Mouse (Mus musculus): ENCODE data around the gene Med25. TPM values are rescaled to one million over a fixed set of nuclear protein-coding genes. Genes with fewer than 3 reads are reported as not detected.
A peak's percentile ranks its signal among the peaks of the same experiment; 100 is the strongest.

Med25 gene
- total RNA-seq, 2 experiments from 2014 or later: 18.1 to 71.7 TPM

DNA sequence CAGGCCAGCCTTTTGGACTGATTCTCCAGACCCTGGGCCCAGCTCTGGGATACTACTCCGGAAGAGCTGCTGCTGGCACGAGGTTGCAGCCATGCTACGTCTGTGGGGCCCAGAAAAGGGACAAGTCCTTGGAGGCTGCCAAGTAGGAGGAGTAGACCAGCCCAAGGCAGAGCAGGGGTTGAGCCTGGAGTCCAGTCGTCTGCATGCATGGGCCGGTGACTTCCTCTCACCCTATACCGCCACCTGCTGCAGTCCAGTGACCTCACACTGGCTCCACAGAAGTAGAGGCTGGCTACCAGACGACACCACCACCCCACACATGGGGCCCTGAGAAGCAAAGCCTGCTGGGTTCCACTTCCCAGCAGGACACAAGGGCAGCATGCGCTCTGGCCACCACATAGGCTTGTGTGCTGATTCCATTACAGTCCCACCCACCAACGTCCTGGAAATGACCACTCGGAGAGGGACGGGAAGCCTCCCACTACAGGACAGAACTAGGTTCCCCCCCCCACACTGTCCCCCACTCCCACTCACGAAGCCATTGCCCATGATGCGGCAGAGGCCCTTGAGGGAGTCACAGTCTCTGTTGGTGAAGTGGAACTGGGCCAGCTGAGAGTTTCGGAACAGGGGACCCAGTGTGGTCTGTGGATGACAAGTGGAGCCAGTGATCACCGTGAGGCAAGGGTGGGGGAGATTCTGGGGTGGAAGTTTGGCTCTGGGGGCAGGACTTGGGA is 26.1 kb downstream of the Med25 start:
- ATAC-seq (replicated peaks; ENCODE audit: low FRiP score, low TSS enrichment, poor library complexity, severe bottlenecking): peak; percentile 22

DNA sequence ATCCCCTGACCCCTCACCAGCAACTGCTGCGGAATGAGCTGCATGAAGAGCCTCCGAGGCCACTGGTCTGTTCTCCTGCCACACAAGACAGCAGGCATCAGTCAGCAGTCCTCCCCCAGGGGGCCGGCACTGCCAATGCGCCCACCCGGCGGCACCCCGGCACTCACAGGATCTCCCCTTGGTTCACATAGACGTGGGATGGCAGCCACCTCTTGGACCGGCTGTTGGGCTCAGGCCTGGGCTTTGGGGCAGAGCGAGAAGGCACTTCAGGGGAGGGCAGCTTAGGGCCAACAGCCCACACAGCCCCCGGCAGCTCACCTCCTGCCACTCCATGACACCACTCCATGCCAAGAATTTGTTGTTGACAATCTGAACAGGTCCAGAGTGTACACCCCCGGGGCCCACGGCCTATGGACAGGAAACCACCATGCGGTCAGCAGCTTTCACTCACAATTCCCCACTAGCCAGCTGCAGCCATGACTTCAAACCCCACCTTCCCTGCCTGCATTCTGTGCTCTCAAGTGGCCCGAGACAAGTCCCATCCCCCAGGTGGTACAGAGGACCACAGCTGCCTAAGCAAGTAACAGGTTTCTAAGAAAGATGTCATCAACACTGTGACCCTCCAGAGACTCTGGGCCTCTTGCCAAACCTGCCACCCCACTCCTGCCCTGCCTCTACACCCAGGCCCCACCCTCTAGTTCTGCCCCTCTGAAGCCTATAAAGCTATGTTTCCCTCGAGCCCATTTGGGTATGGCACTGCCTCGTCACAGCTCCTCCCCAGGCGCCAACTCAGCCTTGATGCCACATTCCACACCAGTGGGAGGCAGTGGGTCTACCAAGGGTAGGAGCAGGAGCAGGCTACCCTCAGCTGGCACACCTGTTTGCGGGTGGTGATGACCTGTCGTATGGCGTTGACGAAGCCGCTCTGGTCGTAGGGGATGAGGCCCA is 27.6 kb downstream of the Med25 start:
- 0 out of 2 replicates have a peak, but pooled peaks have one; percentile 15 for ATAC-seq (replicated peaks; ENCODE audit: low FRiP score, low TSS enrichment, poor library complexity, severe bottlenecking)

DNA sequence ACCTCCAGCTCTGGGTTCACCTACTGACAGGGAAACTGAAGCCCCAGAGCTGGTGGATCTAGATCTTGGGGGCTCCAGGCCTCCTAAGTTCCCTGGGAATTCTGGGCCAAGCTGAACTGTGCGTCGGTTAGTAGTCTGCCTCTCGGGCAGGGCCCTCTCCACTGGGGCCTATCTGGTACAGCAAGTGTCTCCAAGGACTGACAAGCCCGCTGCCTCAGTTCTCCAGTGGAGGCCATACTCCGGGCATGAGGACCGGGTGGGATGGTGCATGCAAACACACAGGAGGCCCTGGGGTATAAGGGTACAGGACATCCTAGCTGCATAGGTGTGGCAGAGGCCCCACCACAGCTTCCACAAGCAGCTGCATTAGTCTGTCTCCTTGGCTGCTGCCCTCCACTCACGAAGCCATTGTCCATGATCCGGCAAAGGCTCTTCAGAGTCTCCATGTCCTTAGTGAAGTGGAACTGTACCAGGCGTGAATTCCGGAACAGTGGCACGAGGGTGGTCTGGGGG is 28.5 kb downstream of the Med25 start:
- ATAC-seq (replicated peaks; ENCODE audit: low FRiP score, low TSS enrichment, poor library complexity, severe bottlenecking): no peak

DNA sequence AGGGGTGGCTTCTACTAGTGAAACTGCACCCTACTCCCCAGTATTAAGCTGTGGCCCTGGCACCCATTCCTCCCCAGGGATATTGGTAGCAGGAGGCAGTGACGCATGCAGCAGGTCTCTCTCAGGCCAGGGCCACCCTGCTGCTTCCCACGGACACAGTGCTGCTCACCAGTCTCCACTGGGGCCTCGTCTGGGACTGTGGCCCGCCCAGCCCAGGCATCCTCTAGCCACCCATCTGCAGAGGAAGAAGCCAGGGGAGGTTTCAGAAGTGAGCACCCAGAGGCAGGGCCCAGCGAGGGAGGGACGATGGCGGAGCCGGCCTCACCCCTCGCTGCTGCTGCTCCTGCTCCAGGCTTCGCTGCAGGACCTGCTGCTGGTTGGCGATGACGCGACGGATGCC is 29.3 kb downstream of the Med25 start:
- ATAC-seq (replicated peaks; ENCODE audit: low FRiP score, low TSS enrichment, poor library complexity, severe bottlenecking): no peak

DNA sequence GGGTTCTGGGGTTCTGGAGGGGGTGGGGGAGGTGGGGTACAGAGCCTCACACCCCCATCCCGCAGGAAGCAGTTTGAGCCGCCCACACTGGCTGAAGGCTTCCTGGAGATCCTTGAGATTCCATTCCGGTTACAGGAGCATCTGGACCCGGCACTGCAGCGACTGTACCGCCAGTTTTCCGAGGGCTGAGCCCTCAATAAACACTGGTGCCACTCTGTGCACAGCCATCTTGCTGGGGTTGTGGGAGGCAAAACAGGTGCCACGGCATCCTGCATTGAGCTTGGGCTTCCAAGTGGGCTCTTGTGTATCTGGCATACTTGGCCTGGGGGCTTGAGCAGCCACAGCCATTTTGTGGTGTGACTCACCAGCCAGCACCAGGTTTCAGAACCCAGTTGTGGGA is 30.1 kb downstream of the Med25 start:
- no peak for ATAC-seq (replicated peaks; ENCODE audit: low FRiP score, low TSS enrichment, poor library complexity, severe bottlenecking)

DNA sequence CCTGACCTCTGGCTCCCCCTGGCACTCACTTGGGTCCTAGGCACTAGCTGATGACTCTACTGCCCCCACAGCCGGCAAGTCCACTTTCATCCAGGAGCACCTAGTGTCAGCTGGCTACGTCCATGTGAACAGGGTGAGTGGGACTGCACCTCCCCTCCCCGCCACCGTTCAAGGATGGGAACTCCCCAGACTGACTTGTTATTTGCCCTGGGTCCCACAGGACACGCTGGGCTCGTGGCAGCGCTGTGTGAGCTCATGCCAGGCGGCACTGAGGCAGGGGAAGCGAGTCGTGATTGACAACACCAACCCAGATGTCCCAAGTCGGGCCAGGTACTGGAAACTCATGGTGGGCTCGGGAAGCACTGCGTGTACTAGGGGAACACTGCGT is 31.1 kb downstream of the Med25 start:
- ATAC-seq (replicated peaks; ENCODE audit: low FRiP score, low TSS enrichment, poor library complexity, severe bottlenecking): no peak

DNA sequence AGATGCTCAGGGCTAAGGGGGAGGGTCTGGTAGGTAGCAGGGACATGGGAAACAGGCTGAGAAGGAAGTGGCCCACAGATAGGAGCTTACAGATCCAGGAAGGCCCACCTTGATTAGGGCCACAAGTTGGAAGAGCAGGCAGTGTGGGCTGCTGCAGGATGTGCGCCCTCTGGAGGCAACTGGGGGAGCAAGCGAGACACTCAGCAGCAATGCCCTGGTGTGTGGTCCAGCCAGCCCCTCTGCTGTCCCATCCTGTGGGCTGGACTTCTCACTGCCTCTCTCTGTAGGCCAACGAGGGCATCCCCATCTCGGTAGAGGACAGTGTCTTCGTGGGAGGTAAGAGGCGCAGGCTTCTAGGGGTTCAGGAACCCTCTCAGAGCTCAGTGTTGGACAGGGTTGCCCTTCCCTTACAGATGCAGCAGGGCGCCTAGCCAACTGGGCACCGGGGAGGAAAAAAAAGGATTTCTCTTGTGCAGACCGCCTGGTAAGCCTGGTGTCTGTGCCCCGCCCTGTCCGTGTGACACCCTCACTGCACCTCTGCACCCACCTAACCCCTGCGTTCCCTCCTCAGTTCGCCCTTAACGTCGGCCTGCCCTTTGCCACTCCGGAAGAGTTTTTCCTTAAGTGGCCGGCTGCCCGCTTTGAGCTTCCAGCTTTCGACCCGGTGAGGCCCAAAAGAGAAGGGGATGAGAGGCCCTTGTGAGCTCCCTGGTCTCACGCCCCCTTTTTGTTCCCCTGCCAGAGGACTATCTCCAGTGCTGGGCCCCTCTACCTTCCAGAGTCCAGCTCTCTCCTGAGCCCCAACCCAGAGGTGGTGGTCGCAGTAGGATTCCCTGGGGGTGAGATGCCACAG is 31.7 kb downstream of the Med25 start:
- ATAC-seq (replicated peaks; ENCODE audit: low FRiP score, low TSS enrichment, poor library complexity, severe bottlenecking): peak; percentile 34; the same call in 1 of the 2 replicates

DNA sequence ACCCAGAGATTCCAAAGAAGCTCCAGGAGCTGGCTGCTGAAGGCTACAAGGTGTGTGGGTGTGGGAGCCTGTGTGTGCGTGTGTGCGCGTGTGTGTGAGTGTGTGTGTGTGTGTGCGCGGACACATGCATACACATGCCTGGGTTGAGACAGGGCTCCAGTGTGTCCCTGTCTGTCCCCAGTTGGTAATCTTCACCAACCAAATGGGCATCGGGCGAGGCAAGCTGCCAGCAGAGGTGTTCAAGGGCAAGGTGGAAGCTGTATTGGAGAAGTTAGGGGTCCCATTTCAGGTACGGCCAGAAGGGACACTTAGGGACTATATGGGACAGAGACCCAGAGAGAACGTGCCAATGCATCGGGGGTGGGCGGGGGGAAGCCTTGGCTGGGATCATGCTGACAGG is 32.6 kb downstream of the Med25 start:
- ATAC-seq (replicated peaks; ENCODE audit: low FRiP score, low TSS enrichment, poor library complexity, severe bottlenecking): no peak

DNA sequence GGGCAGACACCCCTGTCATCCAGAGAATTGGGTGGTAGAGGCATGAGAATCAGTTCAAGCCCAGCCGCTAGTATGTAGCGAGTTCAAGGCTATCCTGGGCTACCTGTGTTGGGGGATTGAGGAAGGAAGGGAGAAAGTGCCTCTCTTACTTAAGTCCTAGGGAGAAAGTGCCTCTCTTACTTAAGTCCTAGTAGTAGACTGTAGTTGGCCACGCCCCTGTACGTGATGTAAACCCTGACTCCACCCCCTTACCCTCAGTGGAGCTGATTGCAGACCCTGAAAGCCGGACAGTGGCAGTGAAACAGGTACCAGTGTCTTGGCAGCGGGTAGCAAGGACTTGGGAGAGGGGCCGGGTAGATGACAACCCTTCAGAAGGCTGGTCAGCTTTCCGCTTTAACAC is 34.6 kb downstream of the Med25 start:
- no peak for ATAC-seq (replicated peaks; ENCODE audit: low FRiP score, low TSS enrichment, poor library complexity, severe bottlenecking)

DNA sequence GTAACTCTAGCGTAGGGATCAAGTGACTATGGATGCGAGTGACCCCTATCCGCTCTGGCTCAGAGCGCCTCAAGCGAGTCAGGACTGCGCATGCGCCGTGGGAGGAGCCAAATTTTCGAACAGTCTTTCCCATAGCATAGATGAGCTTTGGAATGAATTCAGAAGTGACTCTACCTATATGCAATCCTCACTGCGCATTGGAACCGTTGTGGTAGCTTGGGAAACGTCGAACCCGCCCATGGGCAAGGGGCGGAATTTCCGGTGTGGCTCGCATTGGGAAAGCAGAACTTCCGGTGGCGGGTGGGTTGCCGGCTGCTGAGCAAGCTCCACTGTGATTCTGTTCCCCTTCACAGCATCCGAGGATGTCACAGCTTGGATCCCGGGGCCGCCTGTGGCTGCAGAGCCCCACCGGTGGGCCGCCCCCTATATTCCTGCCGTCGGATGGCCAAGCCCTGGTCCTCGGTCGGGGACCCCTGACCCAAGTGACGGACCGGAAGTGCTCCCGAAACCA is 35.4 kb downstream of the Med25 start, which contains the start of gene Pnkp:
Gene Pnkp (plus strand): TSS at position 98 of the 511 bp plus-strand sequence.
- ATAC-seq (replicated peaks; ENCODE audit: low FRiP score, low TSS enrichment, poor library complexity, severe bottlenecking): peak; percentile 32; the same call in 1 of the 2 replicates

DNA sequence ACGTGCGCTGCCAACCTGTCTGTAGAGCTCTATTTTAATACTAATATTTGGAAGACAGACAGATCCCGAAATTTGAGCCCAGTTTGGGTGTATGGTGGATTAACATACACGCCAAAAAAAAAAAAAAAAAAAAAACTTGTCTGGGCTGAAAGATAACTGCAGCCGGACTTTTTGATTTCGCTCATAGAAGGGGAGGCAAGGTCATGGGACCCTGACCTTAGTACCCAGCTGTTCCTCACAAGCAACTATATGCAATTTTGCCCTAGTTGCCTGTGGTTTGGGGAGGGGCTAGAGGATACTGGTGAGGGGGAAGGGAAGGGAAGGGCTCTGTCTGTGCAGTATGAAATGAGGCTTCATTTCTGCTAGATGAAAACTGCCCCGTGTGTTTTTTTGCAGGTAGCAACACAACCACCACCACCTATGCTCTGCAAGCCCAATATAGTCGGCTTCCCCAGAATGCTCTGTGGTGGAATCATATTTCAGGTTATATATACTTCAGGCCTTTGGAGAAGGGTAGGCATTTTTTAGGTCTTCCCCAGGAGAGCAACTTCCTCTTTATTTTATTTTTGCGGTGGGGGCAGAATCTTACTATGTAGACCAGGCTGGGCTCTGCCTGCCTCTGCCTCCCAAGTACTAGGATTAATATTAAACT is 36.1 kb downstream of the Med25 start:
- ATAC-seq (replicated peaks; ENCODE audit: low FRiP score, low TSS enrichment, poor library complexity, severe bottlenecking): no peak

DNA sequence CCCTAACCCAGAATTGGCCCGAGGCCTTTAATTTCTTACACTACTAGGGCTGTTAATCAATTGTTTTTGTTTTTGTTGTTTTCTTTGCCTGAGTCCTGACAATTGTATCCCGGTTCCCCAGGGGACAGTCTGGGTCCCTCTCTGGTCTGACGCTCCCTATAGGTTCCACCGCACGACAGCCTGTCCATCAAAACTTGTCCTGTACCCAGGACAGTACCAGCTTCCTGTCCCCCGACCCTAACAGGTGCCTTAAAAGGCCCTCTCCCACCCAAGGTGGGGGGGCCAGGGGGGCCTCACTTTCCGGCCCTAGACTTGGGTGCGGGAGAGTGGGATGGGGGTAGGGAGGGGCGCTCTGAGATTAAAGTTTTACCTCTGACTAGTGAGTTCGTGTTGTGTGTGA is 37.5 kb downstream of the Med25 start:
- ATAC-seq (replicated peaks; ENCODE audit: low FRiP score, low TSS enrichment, poor library complexity, severe bottlenecking): no peak

DNA sequence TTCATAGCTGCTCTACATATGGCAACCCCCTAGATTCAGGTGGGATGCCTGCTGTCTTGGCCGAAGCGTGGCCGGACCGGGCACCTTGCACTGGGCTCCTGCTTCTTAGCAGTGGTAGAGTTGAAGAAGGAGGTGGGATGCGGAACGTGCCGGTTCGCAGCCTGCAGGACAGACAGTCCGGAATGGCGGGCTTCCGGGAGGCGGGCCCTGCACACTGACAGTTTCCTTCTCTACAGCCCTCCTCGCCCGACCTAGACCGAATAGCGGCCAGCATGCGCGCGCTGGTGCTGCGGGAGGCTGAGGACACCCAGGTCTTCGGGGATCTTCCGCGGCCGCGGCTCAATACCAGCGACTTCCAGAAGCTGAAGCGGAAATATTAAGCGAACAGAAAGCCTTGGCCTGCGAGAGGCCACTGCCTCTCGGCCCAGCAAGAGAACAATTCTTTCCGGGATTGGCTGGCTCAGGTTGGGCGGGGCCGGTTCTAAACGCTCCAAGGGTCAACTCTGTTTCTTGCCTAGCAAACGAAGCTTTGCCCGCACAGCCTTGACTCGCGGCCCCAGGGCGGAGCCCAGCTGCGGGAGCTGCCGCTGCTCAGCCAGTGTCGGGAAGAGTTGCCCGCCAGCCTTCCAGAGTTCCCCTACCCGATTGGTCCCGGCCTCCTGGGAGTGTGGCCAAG is 38.0 kb downstream of the Med25 start:
- peak; percentile 49 for ATAC-seq (replicated peaks; ENCODE audit: low FRiP score, low TSS enrichment, poor library complexity, severe bottlenecking)

DNA sequence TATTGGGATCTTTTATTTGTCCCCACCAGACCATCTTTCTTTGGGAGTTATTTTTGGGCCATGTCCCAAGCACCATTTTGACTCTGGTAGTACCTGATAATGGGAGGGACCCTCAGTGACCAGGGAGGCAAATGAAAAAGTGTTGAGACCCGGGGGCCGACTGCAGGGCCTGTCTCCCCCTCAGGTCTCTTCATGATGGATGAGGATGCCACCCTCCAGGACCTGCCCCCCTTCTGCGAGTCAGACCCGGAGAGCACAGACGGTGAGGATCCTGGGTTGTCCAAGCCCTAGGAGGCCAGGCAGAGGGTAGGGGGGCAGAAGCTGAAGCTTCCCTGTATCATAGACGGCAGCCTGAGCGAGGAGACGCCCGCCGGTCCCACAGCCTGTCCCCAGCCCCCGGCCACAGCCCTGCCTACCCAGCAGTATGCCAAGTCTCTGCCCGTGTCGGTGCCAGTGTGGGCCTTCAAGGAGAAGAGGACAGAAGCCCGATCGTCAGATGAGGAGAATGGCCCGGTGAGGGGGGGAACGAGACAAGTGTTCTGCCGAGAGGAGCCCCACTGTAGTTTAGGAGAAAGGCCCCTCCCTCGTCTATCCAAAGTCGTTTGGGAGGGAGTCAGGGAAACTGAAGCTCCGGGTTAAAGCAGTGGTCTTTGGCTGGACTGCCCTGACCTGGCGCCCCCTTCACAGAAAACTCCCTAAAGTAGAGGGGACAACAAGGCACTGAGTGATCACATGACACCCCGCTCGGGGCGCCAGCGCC is 38.7 kb downstream of the Med25 start:
- no peak for ATAC-seq (replicated peaks; ENCODE audit: low FRiP score, low TSS enrichment, poor library complexity, severe bottlenecking)

DNA sequence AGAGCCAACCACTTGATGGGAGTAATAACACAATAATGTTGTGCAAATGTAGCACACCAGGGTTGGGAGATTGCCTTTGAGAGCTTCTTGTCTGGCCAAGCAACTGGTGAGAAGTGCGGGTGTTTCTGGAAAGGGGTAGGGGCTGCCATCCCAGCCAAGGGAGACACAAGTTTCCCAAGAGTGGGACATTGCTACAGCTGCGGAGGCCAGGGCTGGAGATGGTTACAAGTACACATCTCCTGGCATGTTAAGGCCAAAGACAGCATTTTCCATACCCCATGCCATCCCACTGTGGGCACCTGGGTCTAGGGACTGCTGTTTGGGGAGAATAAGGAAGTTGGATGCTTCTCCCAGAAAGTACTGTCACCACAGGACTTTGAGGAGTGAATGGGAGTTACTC is 39.4 kb downstream of the Med25 start:
- no peak for ATAC-seq (replicated peaks; ENCODE audit: low FRiP score, low TSS enrichment, poor library complexity, severe bottlenecking)

DNA sequence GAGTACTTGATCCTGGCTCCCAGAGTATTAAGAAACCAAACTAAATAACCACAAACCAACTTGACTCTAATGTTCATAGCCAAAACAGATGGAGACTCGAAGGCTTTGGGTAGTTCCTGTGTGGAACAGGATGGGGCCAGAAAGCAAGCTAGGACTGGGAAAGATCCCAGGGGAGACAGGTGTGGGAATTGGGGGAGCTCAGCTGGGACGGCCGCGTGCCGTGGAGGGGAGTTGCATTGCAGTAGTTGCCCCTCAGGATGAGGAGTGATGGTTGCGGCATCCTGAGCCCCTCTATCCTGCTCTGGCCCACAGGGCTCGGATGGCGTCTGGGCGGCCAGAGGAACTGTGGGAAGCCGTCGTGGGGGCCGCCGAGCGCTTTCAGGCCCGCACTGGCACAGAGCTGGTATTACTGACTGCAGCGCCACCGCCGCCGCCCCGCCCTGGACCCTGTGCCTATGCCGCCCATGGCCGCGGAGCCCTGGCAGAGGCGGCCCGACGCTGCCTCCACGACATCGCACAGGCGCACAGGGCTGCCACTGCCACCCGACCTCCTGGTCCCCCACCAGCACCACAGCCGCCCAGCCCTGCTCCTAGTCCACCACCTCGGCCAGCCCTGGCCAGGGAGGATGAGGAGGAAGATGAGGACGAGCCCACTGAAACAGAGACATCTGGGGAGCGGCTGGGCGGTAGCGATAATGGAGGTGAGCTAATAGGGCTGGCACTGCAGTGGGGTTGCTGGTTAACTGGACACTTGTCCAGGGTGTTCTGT is 40.1 kb downstream of the Med25 start:
- ATAC-seq (replicated peaks; ENCODE audit: low FRiP score, low TSS enrichment, poor library complexity, severe bottlenecking): no peak

Measured in megakaryocyte-erythroid progenitor cell, adult 5-6 weeks (primary cell).